Mouse (Mus musculus): ENCODE measurements around the gene Cyp2c23. TPM values are rescaled to one million over a fixed set of nuclear protein-coding genes. Genes with fewer than 3 reads are reported as not detected.

Gene Cyp2c23
- total and polyA plus RNA-seq, 3 experiments, result not detected

DNA sequence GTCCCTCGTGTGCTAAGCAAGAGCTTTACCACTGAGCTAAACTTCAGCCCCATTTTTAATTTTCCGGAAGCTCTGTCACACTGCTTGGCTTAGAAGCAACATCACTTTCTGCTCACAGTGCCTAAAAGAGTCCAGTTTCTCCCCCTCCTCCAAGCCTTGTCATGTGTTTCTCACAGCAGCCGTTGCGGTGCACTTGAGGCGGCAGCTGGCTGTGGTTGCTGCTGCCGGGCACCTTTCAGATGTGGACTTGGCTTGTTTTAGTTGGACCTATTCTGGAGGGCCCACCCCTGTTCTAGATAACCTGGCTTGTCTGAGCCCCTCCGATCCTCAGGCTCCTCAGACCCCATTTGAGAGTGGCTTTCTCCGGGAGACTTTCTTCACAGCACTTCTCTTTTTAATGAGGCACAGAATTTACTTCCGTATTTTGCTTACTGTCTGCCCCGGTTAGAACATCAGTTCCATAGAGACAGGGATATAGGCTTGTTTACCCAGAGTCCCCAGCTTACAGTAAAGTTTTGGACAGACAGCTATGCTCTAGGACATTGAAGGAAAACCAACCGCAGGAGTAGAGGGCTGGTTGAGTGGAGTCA, 63.4 kb downstream of the Cyp2c23 start:
- H3K27ac ChIP-seq, result no peak overlapping the region
- H3K4me1 ChIP-seq (ENCODE audit: control insufficient read depth, insufficient read depth, low read length), result no peaks in the 10 kb centered on the region
- H3K79me2 ChIP-seq (replicated peaks; ENCODE audit: control insufficient read depth, insufficient read depth, low read length), result no peaks in the 10 kb centered on the region
- peak; percentile 19 to 26 for DNase-seq
- TF ChIP-seq CTCF (IDR thresholded peaks at IDR 0.05), result no peak
- no peak for TF ChIP-seq POLR2A (IDR thresholded peaks at IDR 0.05; ENCODE audit: insufficient read depth, low read depth, low read length)
- no peak for TF ChIP-seq EP300 (IDR thresholded peaks at IDR 0.05; ENCODE audit: insufficient read depth, low read depth, low read length)
- H3K36me3 ChIP-seq (ENCODE audit: control insufficient read depth, insufficient read depth, low read length), result no peaks in the 10 kb centered on the region
- intact Hi-C loops (cut with DNase I), result no loop called here
- no peak overlapping the region for H3K9ac ChIP-seq (ENCODE audit: low read depth, low read length)
- H3K4me3 ChIP-seq, result no peak overlapping the region
- H3K27me3 ChIP-seq (ENCODE audit: control insufficient read depth, insufficient read depth, low read length), result no peaks in the 10 kb centered on the region; the same call in 1 of the 2 replicates
- WGBS, result 72% methylated on average over 11 of the region's 11 CpGs

DNA sequence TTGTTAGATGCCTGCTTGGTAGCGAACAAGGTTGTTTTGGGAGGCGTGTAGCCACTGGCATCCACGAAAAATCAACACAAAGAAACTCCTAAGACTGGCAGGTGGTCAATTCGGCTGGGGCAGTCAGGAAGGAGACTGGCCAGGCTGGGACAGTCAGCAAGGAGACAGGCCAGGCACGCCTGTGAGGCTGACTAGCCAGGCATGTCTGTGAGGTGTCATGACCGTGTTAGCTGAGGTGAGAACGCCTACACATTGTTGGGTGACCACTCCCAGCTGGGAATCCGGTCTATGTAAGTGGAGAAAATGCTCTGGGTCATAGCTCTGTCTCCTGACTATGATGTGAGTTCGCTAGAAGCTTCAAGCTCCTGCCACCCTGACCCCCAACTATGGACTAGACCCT, 66.2 kb downstream of the Cyp2c23 start:
- Histone ChIP-seq H3K4me3 (no peak overlapping the region), H3K79me2 (replicated peaks; ENCODE audit: control insufficient read depth, insufficient read depth, low read length) (no peaks in the 10 kb centered on the region), H3K27ac (no peak overlapping the region), H3K9ac (ENCODE audit: low read depth, low read length) (no peak overlapping the region), H3K4me1 (ENCODE audit: control insufficient read depth, insufficient read depth, low read length) (no peaks in the 10 kb centered on the region), H3K36me3 (ENCODE audit: control insufficient read depth, insufficient read depth, low read length) (no peaks in the 10 kb centered on the region), H3K27me3 (ENCODE audit: control insufficient read depth, insufficient read depth, low read length) (no peaks in the 10 kb centered on the region; the same call in 1 of the 2 replicates)
- intact Hi-C loops (cut with DNase I), result no loop called here
- no peak for DNase-seq
- WGBS, result 55% methylated on average over 9 of the region's 9 CpGs
- TF ChIP-seq EP300 (IDR thresholded peaks at IDR 0.05; ENCODE audit: insufficient read depth, low read depth, low read length), result no peak
- no peak for TF ChIP-seq CTCF (IDR thresholded peaks at IDR 0.05)
- TF ChIP-seq POLR2A (IDR thresholded peaks at IDR 0.05; ENCODE audit: insufficient read depth, low read depth, low read length), result no peak

DNA sequence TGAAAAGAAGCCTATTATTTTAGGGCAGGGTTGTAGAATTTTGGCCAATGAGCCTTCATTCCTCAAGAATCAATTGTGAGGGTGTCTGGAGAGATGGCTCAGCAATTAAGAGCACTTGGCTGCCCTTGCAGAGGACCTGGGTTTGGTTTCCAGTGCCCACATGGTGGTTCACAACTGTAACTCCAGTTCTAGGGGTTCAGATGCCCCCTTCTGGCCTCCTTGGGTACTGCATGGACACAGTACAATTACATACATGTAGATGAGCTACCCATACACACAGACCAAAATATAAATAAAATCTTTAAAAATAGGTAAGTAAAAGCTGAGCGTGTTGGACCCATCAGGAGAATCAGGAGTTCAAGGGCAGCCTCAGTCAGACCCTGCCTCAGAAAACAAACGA, 67.8 kb downstream of the Cyp2c23 start:
- H3K9ac ChIP-seq (ENCODE audit: low read depth, low read length), result no peak overlapping the region
- H3K36me3 ChIP-seq (ENCODE audit: control insufficient read depth, insufficient read depth, low read length), result no peaks in the 10 kb centered on the region
- no peaks in the 10 kb centered on the region for H3K4me1 ChIP-seq (ENCODE audit: control insufficient read depth, insufficient read depth, low read length)
- H3K4me3 ChIP-seq, result no peak overlapping the region
- H3K27ac ChIP-seq, result no peak overlapping the region
- TF ChIP-seq CTCF (IDR thresholded peaks at IDR 0.05) (peak; percentile 61), EP300 (IDR thresholded peaks at IDR 0.05; ENCODE audit: insufficient read depth, low read depth, low read length) (no peak)
- no peaks in the 10 kb centered on the region for H3K79me2 ChIP-seq (replicated peaks; ENCODE audit: control insufficient read depth, insufficient read depth, low read length)
- 72% methylated on average over 2 of the region's 2 CpGs for WGBS
- intact Hi-C loops (cut with DNase I), result no loop called here
- DNase-seq, result no peak
- no peaks in the 10 kb centered on the region; the same call in 1 of the 2 replicates for H3K27me3 ChIP-seq (ENCODE audit: control insufficient read depth, insufficient read depth, low read length)

DNA sequence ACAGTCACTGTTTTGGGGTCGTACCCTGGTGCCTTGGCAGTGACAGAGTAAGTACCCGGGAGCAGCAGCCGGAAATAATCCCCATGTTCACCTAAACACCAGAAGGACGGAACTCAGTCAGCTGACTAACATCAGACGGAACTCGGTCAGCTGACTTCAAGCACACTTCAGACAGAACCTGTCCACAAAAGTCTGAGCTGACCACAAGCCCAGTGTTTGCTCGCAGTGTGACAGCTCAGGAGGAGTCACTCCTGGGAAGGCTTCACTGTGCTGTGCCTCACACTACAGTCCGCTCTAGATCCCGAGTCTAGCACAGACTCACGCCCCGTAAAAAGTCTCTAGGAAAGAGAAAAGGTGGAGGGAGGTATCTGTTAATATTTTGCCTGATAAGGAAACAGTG, 69.0 kb downstream of the Cyp2c23 start:
- no peaks in the 10 kb centered on the region for H3K27me3 ChIP-seq (ENCODE audit: control insufficient read depth, insufficient read depth, low read length)
- no peak overlapping the region for H3K27ac ChIP-seq
- no peaks in the 10 kb centered on the region for H3K79me2 ChIP-seq (replicated peaks; ENCODE audit: control insufficient read depth, insufficient read depth, low read length)
- DNase-seq, result no peak
- intact Hi-C loops (cut with DNase I), result no loop called here
- 80% methylated on average over 11 of the region's 11 CpGs for WGBS
- no peaks in the 10 kb centered on the region for H3K36me3 ChIP-seq (ENCODE audit: control insufficient read depth, insufficient read depth, low read length)
- no peak overlapping the region for H3K4me3 ChIP-seq
- no peak for TF ChIP-seq CTCF (IDR thresholded peaks at IDR 0.05)
- no peak for TF ChIP-seq POLR2A (IDR thresholded peaks at IDR 0.05; ENCODE audit: insufficient read depth, low read depth, low read length)
- no peak for TF ChIP-seq EP300 (IDR thresholded peaks at IDR 0.05; ENCODE audit: insufficient read depth, low read depth, low read length)
- no peaks in the 10 kb centered on the region for H3K4me1 ChIP-seq (ENCODE audit: control insufficient read depth, insufficient read depth, low read length)
- H3K9ac ChIP-seq (ENCODE audit: low read depth, low read length), result no peak overlapping the region

DNA sequence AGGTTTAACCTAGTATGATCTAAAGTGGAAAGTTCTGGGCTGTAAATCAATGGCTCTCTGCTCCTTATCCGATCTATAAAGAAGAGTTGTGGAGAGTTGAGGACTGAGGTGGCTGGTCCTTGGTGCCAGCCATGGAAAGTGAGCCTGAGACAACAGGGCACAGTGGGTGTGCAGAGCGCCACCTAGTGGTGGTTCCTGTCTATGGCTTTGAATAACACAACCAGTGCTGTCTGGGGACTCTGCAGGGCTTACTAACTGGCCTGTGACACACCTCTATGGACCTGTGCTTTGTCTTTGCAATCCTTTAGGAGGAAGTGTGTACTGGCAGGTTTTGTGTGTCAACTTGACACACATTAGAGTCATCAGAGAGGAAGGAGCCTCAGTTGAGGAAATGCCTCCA, 69.8 kb downstream of the Cyp2c23 start:
- 22% methylated on average over 2 of the region's 2 CpGs for WGBS
- H3K36me3 ChIP-seq (ENCODE audit: control insufficient read depth, insufficient read depth, low read length), result no peaks in the 10 kb centered on the region
- peak; percentile 60 to 70 for DNase-seq
- no peak overlapping the region for H3K9ac ChIP-seq (ENCODE audit: low read depth, low read length)
- H3K27me3 ChIP-seq (ENCODE audit: control insufficient read depth, insufficient read depth, low read length), result no peaks in the 10 kb centered on the region
- no peaks in the 10 kb centered on the region for H3K4me1 ChIP-seq (ENCODE audit: control insufficient read depth, insufficient read depth, low read length)
- intact Hi-C loops (cut with DNase I), result loop anchor here (1.0 kb wide), 1 partner anchor 127 kb away; no protein-coding TSS in a partner anchor
- no peaks in the 10 kb centered on the region for H3K79me2 ChIP-seq (replicated peaks; ENCODE audit: control insufficient read depth, insufficient read depth, low read length)
- TF ChIP-seq EP300 (IDR thresholded peaks at IDR 0.05; ENCODE audit: insufficient read depth, low read depth, low read length) (no peak), POLR2A (IDR thresholded peaks at IDR 0.05; ENCODE audit: insufficient read depth, low read depth, low read length) (no peak), CTCF (IDR thresholded peaks at IDR 0.05) (peak; percentile 90)
- no peak overlapping the region for H3K4me3 ChIP-seq
- H3K27ac ChIP-seq, result no peak overlapping the region

DNA sequence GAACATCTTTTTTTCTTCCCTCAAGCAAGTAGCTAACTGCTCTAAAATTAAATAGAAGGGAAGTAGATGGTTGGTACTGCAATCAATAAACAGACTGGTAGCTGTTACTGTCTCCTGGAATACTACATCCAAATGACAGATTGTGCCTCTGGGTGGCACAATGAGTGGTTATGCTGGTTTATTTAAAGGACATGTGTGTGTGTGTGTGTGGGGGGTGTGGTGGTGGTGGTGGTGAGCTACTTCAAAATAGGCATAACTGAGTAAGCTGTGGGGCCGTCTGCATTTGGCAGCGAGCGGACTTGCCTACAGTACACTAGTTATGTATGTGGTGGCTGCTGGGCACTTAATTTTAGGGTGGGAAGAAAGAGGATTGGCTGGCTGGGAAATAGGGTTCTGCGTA, 71.1 kb downstream of the Cyp2c23 start:
- no peak for DNase-seq
- TF ChIP-seq POLR2A (IDR thresholded peaks at IDR 0.05; ENCODE audit: insufficient read depth, low read depth, low read length), result no peak
- no peak for TF ChIP-seq CTCF (IDR thresholded peaks at IDR 0.05)
- no peak for TF ChIP-seq EP300 (IDR thresholded peaks at IDR 0.05; ENCODE audit: insufficient read depth, low read depth, low read length)
- H3K27ac ChIP-seq, result no peak overlapping the region
- no peaks in the 10 kb centered on the region for H3K79me2 ChIP-seq (replicated peaks; ENCODE audit: control insufficient read depth, insufficient read depth, low read length)
- H3K36me3 ChIP-seq (ENCODE audit: control insufficient read depth, insufficient read depth, low read length), result no peaks in the 10 kb centered on the region
- no peaks in the 10 kb centered on the region for H3K4me1 ChIP-seq (ENCODE audit: control insufficient read depth, insufficient read depth, low read length)
- intact Hi-C loops (cut with DNase I), result no loop called here
- H3K9ac ChIP-seq (ENCODE audit: low read depth, low read length), result no peak overlapping the region
- no peaks in the 10 kb centered on the region for H3K27me3 ChIP-seq (ENCODE audit: control insufficient read depth, insufficient read depth, low read length)
- 81% methylated on average over 4 of the region's 4 CpGs for WGBS
- H3K4me3 ChIP-seq, result no peak overlapping the region

Measured in heart, adult 2 months (tissue).